ENCODE assay signal across 20 mouse cellular contexts in genomic region chr15:84384066-84384465, GRCm38 (mm10).
DNase-seq lines count a peak whose midpoint lies in the region; ATAC-seq and TF ChIP-seq lines count a peak whose summit lies in the region.
"Had no signal": no experiment of that assay in that cellular context is flagged by ENCODE, and none has a peak within 500 bp of the region (broad histone marks: within the 10 kb centered on the region; RNA-seq: fewer than 3 reads in every experiment).

No protein-coding gene starts in this region.

- TF ChIP-seq CTCF in left cerebral cortex, adult 2 months (IDR thresholded peaks at IDR 0.05), result no peak

- H3K4me1 ChIP-seq in hindbrain, embryonic 16.5 days (ENCODE audit: control insufficient read depth, insufficient read depth, low read depth, low read length), result no peaks in the 10 kb centered on the region
- H3K4me1 ChIP-seq: embryonic facial prominence, embryonic 13.5 days; forebrain, embryonic 12.5 days; heart, embryonic 10.5 days; hindbrain, embryonic 12.5 days had no signal

- H3K9me3 ChIP-seq in hindbrain, embryonic 16.5 days (ENCODE audit: control insufficient read depth, low read length), result peaks cover 13% of the 10 kb centered on the region
- H3K9me3 ChIP-seq: heart, embryonic 10.5 days had no signal

- peaks cover 7% of the 10 kb centered on the region for H3K36me3 ChIP-seq in hindbrain, embryonic 16.5 days (ENCODE audit: control insufficient read depth, insufficient read depth, low read length)
- H3K36me3 ChIP-seq: forebrain, embryonic 12.5 days; heart, embryonic 10.5 days had no signal

- no peak for ATAC-seq in hindbrain, embryonic 16.5 days
- ATAC-seq: forebrain, embryonic 16.5 days had no signal

- H3K27me3 ChIP-seq in hindbrain, embryonic 16.5 days (replicated peaks; ENCODE audit: control insufficient read depth, insufficient read depth, low read length), result no peaks in the 10 kb centered on the region
- H3K27me3 ChIP-seq: embryonic facial prominence, embryonic 13.5 days; forebrain, embryonic 12.5 days; hindbrain, embryonic 12.5 days had no signal

- intact Hi-C loops in left cerebral cortex, adult 2 months (cut with DNase I), result no loop called here

- DNase-seq in right cerebral cortex, postnatal 14 days, result peak; percentile 2
- no peak for DNase-seq in right cerebral cortex, postnatal 4 days
- DNase-seq in thymus, postnatal 0 days (ENCODE audit: low spot score), result peak; percentile 80
- DNase-seq in thymus, postnatal 36 days, result peak; percentile 66 to 84
- no peak for DNase-seq in spleen, postnatal 36 days (ENCODE audit: low spot score in 2 of 2)
- DNase-seq in left cerebral cortex, adult 2 months (ENCODE audit: extremely low spot score in 1 of 2, low spot score in 2 of 2), result no peak
- DNase-seq: adrenal gland, adult 8-10 months; cerebellum, adult 11-12 months; cerebellum, adult 9-10 months; cerebellum, postnatal 25 days; gastrocnemius, postnatal 10 days; heart, adult 18-20 months; heart, postnatal 10 days; heart, postnatal 4 days had no signal

- WGBS in hindbrain, embryonic 16.5 days, result 94% methylated on average over 9 of the region's 9 CpGs

- H3K27ac ChIP-seq in hindbrain, embryonic 16.5 days (ENCODE audit: low read depth, low read length), result no peak overlapping the region
- H3K27ac ChIP-seq in left cerebral cortex, adult 2 months, result no peak overlapping the region
- H3K27ac ChIP-seq: embryonic facial prominence, embryonic 13.5 days; forebrain, embryonic 12.5 days; heart, embryonic 10.5 days; hindbrain, embryonic 12.5 days had no signal

- H3K9ac ChIP-seq in hindbrain, embryonic 16.5 days (ENCODE audit: low read depth, low read length), result no peak overlapping the region
- H3K9ac ChIP-seq: embryonic facial prominence, embryonic 13.5 days; forebrain, embryonic 12.5 days; hindbrain, embryonic 12.5 days had no signal

- no peak overlapping the region for H3K4me3 ChIP-seq in hindbrain, embryonic 16.5 days (ENCODE audit: low read length)
- no peak overlapping the region for H3K4me3 ChIP-seq in left cerebral cortex, adult 2 months
- H3K4me3 ChIP-seq: embryonic facial prominence, embryonic 13.5 days; forebrain, embryonic 12.5 days; heart, embryonic 10.5 days; hindbrain, embryonic 12.5 days had no signal

- H3K4me2 ChIP-seq in hindbrain, embryonic 16.5 days (ENCODE audit: low read length), result no peak overlapping the region
- H3K4me2 ChIP-seq: embryonic facial prominence, embryonic 13.5 days; forebrain, embryonic 12.5 days; hindbrain, embryonic 12.5 days had no signal

Comparison
In these comparisons a context has a peak if more than half of its experiments do, and no peak if none do; other contexts are left out.
1. DNase-seq: peak in right cerebral cortex, postnatal 14 days (single experiment), thymus, postnatal 0 days (single experiment) and thymus, postnatal 36 days (2 of 2); none in right cerebral cortex, postnatal 4 days (single experiment), spleen, postnatal 36 days (0 of 2) and left cerebral cortex, adult 2 months (0 of 2).